Mouse (Mus musculus) heart, embryonic 14.5 days (tissue): Measurements from ENCODE around the gene Rpa2. TPM values are rescaled to one million over a fixed set of nuclear protein-coding genes. Genes with fewer than 3 reads are reported as not detected.
A peak's percentile ranks its signal among the peaks of the same experiment; 100 is the strongest.
"Not testable (repeated sequence)": the region's sequence is repeated elsewhere in the genome, so short reads cannot be mapped to it uniquely, and the experiment has no call there.

Experiments
- ATAC-seq: fragments of 200-750 bp; cut with Nextera tagmentation; 2 replicates; pipeline ENCODE4 v1.8.0; 2017; ENCODE audit warnings: low read depth, moderate TSS enrichment; ENCODE audit not compliant: insufficient number of reproducible peaks, insufficient read depth, low FRiP score
- H3K27ac ChIP-seq, 2 experiments: fragments of 200-500 bp in 1 of 2; fragments of 300-500 bp in 1 of 2; sonication (generic) in 1 of 2; replicated peaks in 1 of 2; 2 replicates each; pipeline ENCODE4 v1.5.1; 2012 to 2014; ENCODE audit warnings: low read depth in 2 of 2, low read length in 2 of 2, control low read depth in 1 of 2, mild to moderate bottlenecking in 1 of 2, mixed read lengths in 1 of 2; ENCODE audit not compliant: control insufficient read depth in 1 of 2, insufficient read depth in 1 of 2
- H3K27me3 ChIP-seq: fragments of 300-500 bp; sonication (generic); 2 replicates; pipeline ENCODE4 v1.6.1; 2014; ENCODE audit warnings: mild to moderate bottlenecking, low read length, control low read depth; ENCODE audit not compliant: control insufficient read depth, insufficient read depth
- H3K36me3 ChIP-seq: fragments of 300-500 bp; sonication (generic); 2 replicates; pipeline ENCODE4 v1.6.1; 2014; ENCODE audit warnings: mild to moderate bottlenecking, control low read depth, low read length, mixed read lengths; ENCODE audit not compliant: control insufficient read depth, insufficient read depth
- H3K4me1 ChIP-seq, 2 experiments: fragments of 200-500 bp in 1 of 2; fragments of 300-500 bp in 1 of 2; sonication (generic) in 1 of 2; 2 replicates each; pipeline ENCODE4 v1.6.1; 2012 to 2014; ENCODE audit warnings: low read length in 2 of 2, control low read depth in 1 of 2, mixed read lengths in 1 of 2; ENCODE audit not compliant: control insufficient read depth in 2 of 2, insufficient read depth in 2 of 2
- H3K4me2 ChIP-seq: fragments of 300-500 bp; sonication (generic); 2 replicates; pipeline ENCODE4 v1.6.1; 2014; ENCODE audit warnings: mild to moderate bottlenecking, low read length
- H3K4me3 ChIP-seq, 2 experiments: fragments of 200-500 bp in 1 of 2; fragments of 300-500 bp in 1 of 2; sonication (generic) in 1 of 2; 2 replicates each; pipeline ENCODE4 v1.5.1; 2012 to 2014; ENCODE audit warnings: low read length in 2 of 2, mild to moderate bottlenecking in 2 of 2, control low read depth in 1 of 2, low read depth in 1 of 2, moderate library complexity in 1 of 2; ENCODE audit not compliant: control insufficient read depth in 1 of 2, insufficient read depth in 1 of 2
- H3K9ac ChIP-seq: fragments of 300-500 bp; sonication (generic); 2 replicates; pipeline ENCODE4 v1.6.1; 2014; ENCODE audit warnings: mild to moderate bottlenecking, low read length
- H3K9me3 ChIP-seq: fragments of 300-500 bp; sonication (generic); 2 replicates; pipeline ENCODE4 v1.6.1; 2016; ENCODE audit warnings: low read length, control low read depth; ENCODE audit not compliant: control insufficient read depth
- WGBS: fragments of 180-500 bp; shearing (Covaris S2); extraction: QIAGEN DNeasy Blood & Tissue Kit; methylation state at CpG from one replicate; pipeline ENCODE4 v1.1.7; 2014; 5-methylcytosine and 5-hydroxymethylcytosine counted together
- polyA plus RNA-seq: library from polyadenylated mRNA; unstranded; fragments of >200 nt; fragmentation: Nextera tagmentation; extraction: Ambion mirVana; gene quantifications from 2 replicates; pipeline ENCODE4 v1.2.1, GENCODE M21; 2014

Rpa2 gene
- polyA plus RNA-seq, 1 experiment from 2014 or later: 74.3 TPM

- not testable (repeated sequence) for H3K4me1 ChIP-seq, H3K27ac ChIP-seq, H3K4me3 ChIP-seq, H3K9ac ChIP-seq, H3K4me2 ChIP-seq, H3K36me3 ChIP-seq, ATAC-seq, H3K9me3 ChIP-seq
- WGBS: 77% methylated on average over 8 of the region's 9 CpGs
- peaks cover 20% of the 10 kb centered on the region for H3K27me3 ChIP-seq
Observed at GRCm38 (mm10) chr4:132793322-132794004, 25.3 kb downstream of the Rpa2 start.

GRCm38 (mm10) chr4:132794028-132794427 lies 25.9 kb downstream of the Rpa2 start:
- H3K9me3 ChIP-seq: no peaks in the 10 kb centered on the region
- peaks cover 3 to 5% of the 10 kb centered on the region in 2 experiments; a peak in 2 of 4 replicates for H3K4me1 ChIP-seq
- H3K36me3 ChIP-seq: no peaks in the 10 kb centered on the region
- no peak overlapping the region for H3K9ac ChIP-seq
- H3K4me2 ChIP-seq: no peak overlapping the region
- 72% methylated on average over 9 of the region's 9 CpGs for WGBS
- no peak overlapping the region for H3K27ac ChIP-seq
- no peak for ATAC-seq
- peaks cover 20% of the 10 kb centered on the region for H3K27me3 ChIP-seq
- H3K4me3 ChIP-seq: no peak overlapping the region

GRCm38 (mm10) chr4:132794760-132795159 lies 26.6 kb downstream of the Rpa2 start:
- H3K9ac ChIP-seq: no peak overlapping the region
- H3K4me2 ChIP-seq: no peak overlapping the region
- no peak overlapping the region for H3K4me3 ChIP-seq
- H3K9me3 ChIP-seq: no peaks in the 10 kb centered on the region
- 69% methylated on average over 8 of the region's 8 CpGs for WGBS
- H3K27me3 ChIP-seq: peaks cover 20% of the 10 kb centered on the region
- no peak overlapping the region for H3K27ac ChIP-seq
- H3K4me1 ChIP-seq: peaks cover 3 to 5% of the 10 kb centered on the region in 2 experiments; a peak in 2 of 4 replicates
- no peaks in the 10 kb centered on the region for H3K36me3 ChIP-seq
- no peak for ATAC-seq

GRCm38 (mm10) chr4:132795171-132795570 lies 27.0 kb downstream of the Rpa2 start:
- no peaks in the 10 kb centered on the region for H3K9me3 ChIP-seq
- no peaks in the 10 kb centered on the region for H3K36me3 ChIP-seq
- no peak for ATAC-seq
- H3K27ac ChIP-seq: no peak overlapping the region
- no peak overlapping the region for H3K9ac ChIP-seq
- no peak overlapping the region for H3K4me3 ChIP-seq
- peak overlapping the region; percentile 58; the same call in 1 of the 2 replicates for H3K4me2 ChIP-seq
- H3K27me3 ChIP-seq: peaks cover 20% of the 10 kb centered on the region
- H3K4me1 ChIP-seq: peaks cover 3 to 5% of the 10 kb centered on the region in 2 experiments; a peak in 2 of 4 replicates
- WGBS: 52% methylated on average over 7 of the region's 7 CpGs

- peaks cover 3 to 5% of the 10 kb centered on the region in 2 experiments; a peak in 2 of 4 replicates for H3K4me1 ChIP-seq
- WGBS: 1% methylated on average over 21 of the region's 21 CpGs
- peaks cover 20% of the 10 kb centered on the region for H3K27me3 ChIP-seq
- no peak for ATAC-seq
- H3K36me3 ChIP-seq: no peaks in the 10 kb centered on the region
- H3K9me3 ChIP-seq: no peaks in the 10 kb centered on the region
- H3K27ac ChIP-seq: no peak within 1 kb of the TSS
- peak within 1 kb of the TSS; percentile 45 for H3K9ac ChIP-seq
- H3K4me3 ChIP-seq: peak within 1 kb of the TSS; percentile 30 to 31
- H3K4me2 ChIP-seq: peak within 1 kb of the TSS; percentile 58
Observed at GRCm38 (mm10) chr4:132796196-132796886, 28.2 kb downstream of the Rpa2 start, which contains the start of gene Themis2. Gene Themis2 (minus strand): TSS chr4:132796387.

- Histone ChIP-seq H3K27me3 (peaks cover 20% of the 10 kb centered on the region), H3K4me1 (peaks cover 3 to 5% of the 10 kb centered on the region in 2 experiments; a peak in 2 of 4 replicates), H3K27ac (no peak overlapping the region), H3K9ac (no peak overlapping the region), H3K4me2 (no peak overlapping the region), H3K4me3 (no peak overlapping the region), H3K36me3 (no peaks in the 10 kb centered on the region), H3K9me3 (no peaks in the 10 kb centered on the region)
- 84% methylated on average over 1 of the region's 1 CpGs for WGBS
- ATAC-seq: no peak
Observed at GRCm38 (mm10) chr4:132797461-132797860, 29.3 kb downstream of the Rpa2 start.

GRCm38 (mm10) chr4:132798028-132798427 lies 29.9 kb downstream of the Rpa2 start:
- no peak overlapping the region for H3K9ac ChIP-seq
- no peak overlapping the region for H3K4me2 ChIP-seq
- H3K9me3 ChIP-seq: no peaks in the 10 kb centered on the region
- H3K4me3 ChIP-seq: no peak overlapping the region
- H3K4me1 ChIP-seq: peaks cover 3 to 5% of the 10 kb centered on the region in 2 experiments; a peak in 2 of 4 replicates
- peaks cover 20% of the 10 kb centered on the region for H3K27me3 ChIP-seq
- no peaks in the 10 kb centered on the region for H3K36me3 ChIP-seq
- no peak for ATAC-seq
- no peak overlapping the region for H3K27ac ChIP-seq
- 58% methylated on average over 4 of the region's 4 CpGs for WGBS
